Mouse (Mus musculus) embryonic fibroblast, embryonic 13.5 days (primary cell): ENCODE measurements at regions not wholly inside any gene's neighbourhood (a gene's known extent, or its start where the extent isn't known, plus 50 kb on each side); places are given as distances from the start of the nearest gene placed in this dataset.

Experiments used
- CTCF ChIP-seq: IDR thresholded peaks from 2 replicates; pipeline ENCODE4 v1.5.1; 2011; ENCODE audit warnings: mild to moderate bottlenecking, control low read depth, low read length, moderate library complexity, borderline replicate concordance; ENCODE audit not compliant: insufficient read depth
- POLR2A ChIP-seq: IDR thresholded peaks from 2 replicates; pipeline ENCODE4 v1.6.1; 2011; ENCODE audit warnings: low read depth, mild to moderate bottlenecking, control low read depth, low read length, moderate library complexity

DNA sequence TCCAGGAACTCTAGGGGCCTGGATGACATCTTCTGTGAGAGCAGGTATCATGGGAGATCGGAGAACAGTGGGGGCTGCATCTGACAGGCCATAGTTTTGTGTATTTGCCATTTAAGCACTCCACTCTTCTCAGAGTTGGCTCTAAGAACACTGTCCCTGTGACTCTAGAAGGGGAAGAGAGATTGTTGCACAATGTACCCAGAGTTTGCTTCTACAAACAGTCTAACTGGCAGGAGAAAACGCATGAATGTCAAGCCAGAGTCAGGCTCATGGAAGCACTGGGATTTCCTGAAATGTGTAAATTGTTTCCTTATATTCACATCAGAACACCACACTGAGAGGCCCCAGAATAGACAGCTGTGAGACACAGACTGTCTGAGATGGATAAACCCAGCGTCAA lies 87.2 kb downstream of the Kbtbd8 start:
- TF ChIP-seq CTCF, result no peak
- TF ChIP-seq POLR2A, result no peak
